Mouse (Mus musculus): ENCODE data around the gene Tbx6. TPM values are rescaled to one million over a fixed set of nuclear protein-coding genes. Genes with fewer than 3 reads are reported as not detected.

The Tbx6 gene
- polyA plus RNA-seq (2012; rRNA removed), result 1.0 and 1.3 TPM in 2 replicates

GRCm38 (mm10) chr7:126780971-126781635, at the start of gene Tbx6:
Gene Tbx6, plus strand, starts transcription at chr7:126781483.

GRCm38 (mm10) chr7:126759050-126759671, 22.1 kb upstream of the Tbx6 start, which contains the start of gene Mapk3:
Gene Mapk3, plus strand, starts transcription at chr7:126759601.

GRCm38 (mm10) chr7:126766201-126766600, 15.1 kb upstream of the Tbx6 start, which contains the start of gene Gdpd3:
Gene Gdpd3, plus strand, starts transcription at chr7:126766334.

GRCm38 (mm10) chr7:126776598-126777057, 4.7 kb upstream of the Tbx6 start, which contains the start of gene Ypel3:
Gene Ypel3, plus strand, starts transcription at chr7:126776955.

GRCm38 (mm10) chr7:126791851-126792720, 10.8 kb downstream of the Tbx6 start, which contains the start of gene Ppp4c:
Gene Ppp4c, minus strand, starts transcription at chr7:126792496.

GRCm38 (mm10) chr7:126797411-126798126, 16.3 kb downstream of the Tbx6 start, which contains the start of gene Fam57b:
Gene Fam57b, plus strand, starts transcription at chr7:126797668.

GRCm38 (mm10) chr7:126831539-126831938, 50.3 kb downstream of the Tbx6 start, which contains the start of gene 4930451I11Rik:
Gene 4930451I11Rik, minus strand, starts transcription at chr7:126831639.

Other genes with a start within 250 kb of the Tbx6 start
- gene Eif3c, start 215.1 kb upstream of the Tbx6 start, polyA plus RNA-seq (2012; rRNA removed), result 62.2 and 63.9 TPM in 2 replicates
- 1.5 and 1.8 TPM in 2 replicates for gene Apobr, start 196.5 kb upstream of the Tbx6 start, polyA plus RNA-seq (2012; rRNA removed)
- 7.1 and 8.9 TPM in 2 replicates for gene Cln3, start 195.7 kb upstream of the Tbx6 start, polyA plus RNA-seq (2012; rRNA removed)
- gene Il27, start 186.5 kb upstream of the Tbx6 start, polyA plus RNA-seq (2012; rRNA removed), result 0.05 TPM in 1 of 2 replicates, not detected in the other
- gene Nupr1, start 150.6 kb upstream of the Tbx6 start, polyA plus RNA-seq (2012; rRNA removed), result 2.1 and 2.9 TPM in 2 replicates
- gene Sgf29, start 132.2 kb upstream of the Tbx6 start, polyA plus RNA-seq (2012; rRNA removed), result 24.7 and 26.9 TPM in 2 replicates
- gene Sult1a1, start 105.1 kb upstream of the Tbx6 start, polyA plus RNA-seq (2012; rRNA removed), result 4.4 and 5.2 TPM in 2 replicates
- gene Bola2, start 86.1 kb upstream of the Tbx6 start, polyA plus RNA-seq (2012; rRNA removed), result 33.9 and 35.2 TPM in 2 replicates
- gene Slx1b, start 85.7 kb upstream of the Tbx6 start, polyA plus RNA-seq (2012; rRNA removed), result 4.6 and 4.9 TPM in 2 replicates
- gene Coro1a, start 73.7 kb upstream of the Tbx6 start, polyA plus RNA-seq (2012; rRNA removed), result 44.1 and 60.0 TPM in 2 replicates
- 28.0 and 36.0 TPM in 2 replicates for gene Mapk3, start 21.9 kb upstream of the Tbx6 start, polyA plus RNA-seq (2012; rRNA removed)
- gene Gdpd3, start 15.1 kb upstream of the Tbx6 start, polyA plus RNA-seq (2012; rRNA removed), result 1.2 and 1.6 TPM in 2 replicates
- gene Ypel3, start 4.5 kb upstream of the Tbx6 start, polyA plus RNA-seq (2012; rRNA removed), result 58.6 and 66.7 TPM in 2 replicates
- 74.0 and 86.5 TPM in 2 replicates for gene Ppp4c, start 11.0 kb downstream of the Tbx6 start, polyA plus RNA-seq (2012; rRNA removed)
- gene Fam57b, start 16.2 kb downstream of the Tbx6 start, polyA plus RNA-seq (2012; rRNA removed), result 0.09 and 0.13 TPM in 2 replicates
- not detected in 2 replicates for gene 4930451I11Rik, start 50.2 kb downstream of the Tbx6 start, polyA plus RNA-seq (2012; rRNA removed)
- gene Doc2a, start 65.9 kb downstream of the Tbx6 start, polyA plus RNA-seq (2012; rRNA removed), result 0.01 and 0.03 TPM in 2 replicates
- 58.3 and 79.1 TPM in 2 replicates for gene Hirip3, start 80.5 kb downstream of the Tbx6 start, polyA plus RNA-seq (2012; rRNA removed)
- gene Ino80e, start 80.9 kb downstream of the Tbx6 start, polyA plus RNA-seq (2012; rRNA removed), result 23.2 and 24.6 TPM in 2 replicates
- gene Taok2, start 103.2 kb downstream of the Tbx6 start, polyA plus RNA-seq (2012; rRNA removed), result 15.6 and 17.1 TPM in 2 replicates
- gene Tmem219, start 141.4 kb downstream of the Tbx6 start, polyA plus RNA-seq (2012; rRNA removed), result 9.6 and 10.9 TPM in 2 replicates
- 4.2 and 4.6 TPM in 2 replicates for gene Kctd13, start 147.4 kb downstream of the Tbx6 start, polyA plus RNA-seq (2012; rRNA removed)
- not detected in 2 replicates for gene Asphd1, start 168.1 kb downstream of the Tbx6 start, polyA plus RNA-seq (2012; rRNA removed)
- 0.18 and 0.26 TPM in 2 replicates for gene Sez6l2, start 169.1 kb downstream of the Tbx6 start, polyA plus RNA-seq (2012; rRNA removed)
- 29.7 and 37.0 TPM in 2 replicates for gene Cdipt, start 194.4 kb downstream of the Tbx6 start, polyA plus RNA-seq (2012; rRNA removed)
- 0.23 and 0.35 TPM in 2 replicates for gene Cdiptos, start 194.6 kb downstream of the Tbx6 start, polyA plus RNA-seq (2012; rRNA removed)
- gene Mvp, start 233.1 kb downstream of the Tbx6 start, polyA plus RNA-seq (2012; rRNA removed), result 4.0 and 4.7 TPM in 2 replicates
- 0.08 TPM in 1 of 2 replicates, not detected in the other for gene Pagr1b, start 235.0 kb downstream of the Tbx6 start, polyA plus RNA-seq (2012; rRNA removed)
- 10.6 and 17.2 TPM in 2 replicates for gene Pagr1a, start 235.9 kb downstream of the Tbx6 start, polyA plus RNA-seq (2012; rRNA removed)
- 12.4 and 21.2 TPM in 2 replicates for gene Gm42742, start 239.6 kb downstream of the Tbx6 start, polyA plus RNA-seq (2012; rRNA removed)
- gene Prrt2, start 239.7 kb downstream of the Tbx6 start, polyA plus RNA-seq (2012; rRNA removed), result 0.12 and 0.26 TPM in 2 replicates
- gene Maz, start 245.6 kb downstream of the Tbx6 start, polyA plus RNA-seq (2012; rRNA removed), result 84.8 and 98.3 TPM in 2 replicates